Mouse (Mus musculus): ENCODE data around the gene Lcorl.

The Lcorl gene

GRCm38 (mm10) chr5:45857254-45858011 is at the start of gene Lcorl:
Lcorl (minus strand) TSS chr5:45857615.
- DNase-seq (ENCODE audit: low read depth, low spot score): peak; percentile 94

- DNase-seq (ENCODE audit: low read depth, low spot score): no peak
These were observed 47.3 kb upstream of the Lcorl start for GRCm38 (mm10) chr5:45904683-45905082.

GRCm38 (mm10) chr5:45903246-45903645 is 45.8 kb upstream of the Lcorl start:
- no peak for DNase-seq (ENCODE audit: low read depth, low spot score)

GRCm38 (mm10) chr5:45895362-45895761 is 37.9 kb upstream of the Lcorl start:
- DNase-seq (ENCODE audit: low read depth, low spot score): peak; percentile 23

GRCm38 (mm10) chr5:45893696-45894095 is 36.3 kb upstream of the Lcorl start:
- no peak for DNase-seq (ENCODE audit: low read depth, low spot score)

GRCm38 (mm10) chr5:45876328-45876727 is 18.9 kb upstream of the Lcorl start:
- DNase-seq (ENCODE audit: low read depth, low spot score): no peak

- no peak for DNase-seq (ENCODE audit: low read depth, low spot score)
These were observed 18.1 kb upstream of the Lcorl start for GRCm38 (mm10) chr5:45875472-45875871.

- no peak for DNase-seq (ENCODE audit: low read depth, low spot score)
These were observed 17.0 kb upstream of the Lcorl start for GRCm38 (mm10) chr5:45874284-45875030.

GRCm38 (mm10) chr5:45858368-45858767 is 953 bp upstream of the Lcorl start:
- no peak for DNase-seq (ENCODE audit: low read depth, low spot score)

GRCm38 (mm10) chr5:45856876-45857253 is 550 bp downstream of the Lcorl start:
- DNase-seq (ENCODE audit: low read depth, low spot score): peak; percentile 11

- DNase-seq (ENCODE audit: low read depth, low spot score): peak; percentile 44
These were observed 1.1 kb downstream of the Lcorl start for GRCm38 (mm10) chr5:45856303-45856821.

GRCm38 (mm10) chr5:45855526-45856302 is 1.7 kb downstream of the Lcorl start:
- no peak for DNase-seq (ENCODE audit: low read depth, low spot score)

GRCm38 (mm10) chr5:45844723-45845122 is 12.7 kb downstream of the Lcorl start:
- DNase-seq (ENCODE audit: low read depth, low spot score): no peak

GRCm38 (mm10) chr5:45835131-45835530 is 22.3 kb downstream of the Lcorl start:
- DNase-seq (ENCODE audit: low read depth, low spot score): no peak

- no peak for DNase-seq (ENCODE audit: low read depth, low spot score)
These were observed 45.9 kb downstream of the Lcorl start for GRCm38 (mm10) chr5:45811527-45811926.

- no peak for DNase-seq (ENCODE audit: low read depth, low spot score)
These were observed 65.6 kb downstream of the Lcorl start for GRCm38 (mm10) chr5:45791864-45792263.

GRCm38 (mm10) chr5:45790221-45790620 is 67.2 kb downstream of the Lcorl start:
- DNase-seq (ENCODE audit: low read depth, low spot score): no peak

- no peak for DNase-seq (ENCODE audit: low read depth, low spot score)
These were observed 99.8 kb downstream of the Lcorl start for GRCm38 (mm10) chr5:45757502-45758121.

- DNase-seq (ENCODE audit: low read depth, low spot score): no peak
These were observed 119.5 kb downstream of the Lcorl start for GRCm38 (mm10) chr5:45737911-45738310.

- DNase-seq (ENCODE audit: low read depth, low spot score): no peak
These were observed 123.7 kb downstream of the Lcorl start for GRCm38 (mm10) chr5:45733751-45734150.

- no peak for DNase-seq (ENCODE audit: low read depth, low spot score)
These were observed 138.4 kb downstream of the Lcorl start for GRCm38 (mm10) chr5:45718848-45719488.

All from embryo, embryonic 11.5 days (tissue).